Mouse (Mus musculus): ENCODE results near the gene Sys1.

The Sys1 gene

GRCm38 (mm10) chr2:164453047-164453757 lies 3.6 kb upstream of the Sys1 start:
- DNase-seq (ENCODE audit: low read depth, low spot score): no peak

- no peak for DNase-seq (ENCODE audit: low read depth, low spot score)
Observed at GRCm38 (mm10) chr2:164453887-164454500, 2.8 kb upstream of the Sys1 start.

GRCm38 (mm10) chr2:164454846-164455245 lies 1.9 kb upstream of the Sys1 start:
- no peak for DNase-seq (ENCODE audit: low read depth, low spot score)

GRCm38 (mm10) chr2:164455421-164456190 lies 1.2 kb upstream of the Sys1 start:
- no peak for DNase-seq (ENCODE audit: low read depth, low spot score)

- no peak for DNase-seq (ENCODE audit: low read depth, low spot score)
Observed at GRCm38 (mm10) chr2:164456413-164456812, 351 bp upstream of the Sys1 start.

- no peak for DNase-seq (ENCODE audit: low read depth, low spot score)
Observed at GRCm38 (mm10) chr2:164457942-164458341, 1.2 kb downstream of the Sys1 start.

GRCm38 (mm10) chr2:164458535-164458934 lies 1.8 kb downstream of the Sys1 start:
- no peak for DNase-seq (ENCODE audit: low read depth, low spot score)

GRCm38 (mm10) chr2:164460745-164461551 lies 4.2 kb downstream of the Sys1 start, which contains the start of gene Gm20458:
Gene Gm20458 (plus strand): TSS chr2:164460967.
- peak; percentile 96 for DNase-seq (ENCODE audit: low read depth, low spot score)

GRCm38 (mm10) chr2:164465161-164465560 lies 8.4 kb downstream of the Sys1 start:
- DNase-seq (ENCODE audit: low read depth, low spot score): no peak

GRCm38 (mm10) chr2:164466787-164467186 lies 10.0 kb downstream of the Sys1 start:
- no peak for DNase-seq (ENCODE audit: low read depth, low spot score)

- DNase-seq (ENCODE audit: low read depth, low spot score): peak; percentile 60
Observed at GRCm38 (mm10) chr2:164470254-164470653, 13.5 kb downstream of the Sys1 start.

- no peak for DNase-seq (ENCODE audit: low read depth, low spot score)
Observed at GRCm38 (mm10) chr2:164473624-164474023, 16.9 kb downstream of the Sys1 start, which contains the start of gene Trp53tg5. Gene Trp53tg5 (minus strand): TSS chr2:164473724.

GRCm38 (mm10) chr2:164485681-164486257 lies 29.0 kb downstream of the Sys1 start, which contains the start of gene Dbndd2:
Gene Dbndd2 (plus strand): TSS chr2:164486106.
- peak; percentile 12 for DNase-seq (ENCODE audit: low read depth, low spot score)

GRCm38 (mm10) chr2:164486258-164487114 lies 29.7 kb downstream of the Sys1 start:
- peak; percentile 59 for DNase-seq (ENCODE audit: low read depth, low spot score)

GRCm38 (mm10) chr2:164487115-164487527 lies 30.4 kb downstream of the Sys1 start:
- DNase-seq (ENCODE audit: low read depth, low spot score): no peak

- no peak for DNase-seq (ENCODE audit: low read depth, low spot score)
Observed at GRCm38 (mm10) chr2:164487812-164488211, 31.0 kb downstream of the Sys1 start.

GRCm38 (mm10) chr2:164494126-164494525 lies 37.4 kb downstream of the Sys1 start:
- no peak for DNase-seq (ENCODE audit: low read depth, low spot score)

- DNase-seq (ENCODE audit: low read depth, low spot score): no peak
Observed at GRCm38 (mm10) chr2:164496331-164496730, 39.6 kb downstream of the Sys1 start.

GRCm38 (mm10) chr2:164496847-164497690 lies 40.3 kb downstream of the Sys1 start, which contains the start of gene Pigt:
Gene Pigt (plus strand): TSS chr2:164497520.
- DNase-seq (ENCODE audit: low read depth, low spot score): peak; percentile 89
